Mouse (Mus musculus) left cerebral cortex, adult 9 months (tissue): ENCODE data around the gene Nuak1.

Experiments used
- DNase-seq, 2 experiments: peaks; one replicate each; pipeline ENCODE4 v3.0.0; 2022; ENCODE audit warnings: low spot score in 2 of 2

Nuak1 gene

GRCm38 (mm10) chr10:84345730-84346129 lies 94.7 kb downstream of the Nuak1 start:
- DNase-seq: no peak

DNA sequence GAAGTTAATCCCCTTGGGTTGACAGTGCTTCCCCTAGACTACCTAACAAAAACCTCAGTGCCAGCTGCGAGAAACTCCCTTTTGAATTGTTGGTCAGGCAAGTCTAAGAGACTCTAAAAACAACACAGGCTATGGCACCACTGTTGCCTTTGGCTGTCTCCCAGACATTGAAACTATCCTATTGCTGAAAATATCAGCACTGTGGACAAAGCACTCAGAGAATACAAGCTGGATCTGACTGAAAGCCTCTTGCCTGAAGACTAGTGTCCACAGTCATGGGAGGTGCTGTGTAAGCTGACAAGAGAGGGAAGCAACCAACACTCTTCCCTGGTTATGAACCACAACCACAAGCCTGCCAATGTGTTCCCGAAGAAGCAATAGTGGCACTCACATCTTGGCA lies 96.9 kb downstream of the Nuak1 start:
- no peak for DNase-seq

- no peak for DNase-seq
These were observed 100.9 kb downstream of the Nuak1 start for GRCm38 (mm10) chr10:84339456-84339855.

- no peak for DNase-seq
These were observed 101.6 kb downstream of the Nuak1 start for GRCm38 (mm10) chr10:84338752-84339151.

DNA sequence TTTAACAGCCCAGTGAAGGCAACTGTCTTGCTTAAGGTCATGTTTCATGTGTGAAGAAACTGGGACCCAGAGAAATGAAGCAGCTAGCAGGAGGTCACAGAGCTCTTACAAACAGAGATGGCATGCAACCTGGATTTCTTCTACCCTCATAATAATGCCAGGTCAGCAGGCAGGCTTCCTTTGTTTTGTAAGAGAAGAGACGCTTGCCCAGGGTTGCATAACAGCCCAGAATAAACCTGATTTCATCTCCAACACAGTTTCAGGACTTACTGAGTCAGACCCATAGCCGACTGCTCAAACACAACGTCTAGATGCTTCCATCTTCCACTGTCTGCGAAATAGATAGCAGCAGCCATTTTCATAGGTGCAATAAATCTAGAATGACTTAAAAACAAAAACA lies 105.0 kb downstream of the Nuak1 start:
- DNase-seq: no peak

- no peak for DNase-seq
These were observed 110.6 kb downstream of the Nuak1 start for GRCm38 (mm10) chr10:84329822-84330221.

DNA sequence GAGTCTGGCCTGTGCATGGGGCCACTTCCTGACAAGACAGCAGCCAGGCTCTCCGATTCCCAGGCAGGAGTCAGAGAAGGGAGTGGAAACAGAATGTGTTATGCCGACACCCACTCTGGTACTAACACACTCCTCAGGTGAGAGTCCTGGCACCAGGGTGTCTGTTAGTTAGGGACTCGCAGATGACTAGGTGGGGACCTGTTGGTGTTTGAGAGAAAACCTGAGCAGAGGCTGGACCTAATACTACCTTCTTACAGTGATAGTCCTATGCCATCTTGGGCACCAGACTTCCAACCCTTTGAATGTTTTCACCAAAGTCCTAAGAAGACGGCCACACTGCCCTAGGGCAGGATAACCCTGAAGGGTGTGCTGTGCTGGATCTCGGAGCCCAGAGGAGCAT lies 111.1 kb downstream of the Nuak1 start:
- DNase-seq: no peak

GRCm38 (mm10) chr10:84324018-84324417 lies 116.4 kb downstream of the Nuak1 start:
- no peak for DNase-seq
